Mouse (Mus musculus): ENCODE data around the gene Cdkal1.

DNA sequence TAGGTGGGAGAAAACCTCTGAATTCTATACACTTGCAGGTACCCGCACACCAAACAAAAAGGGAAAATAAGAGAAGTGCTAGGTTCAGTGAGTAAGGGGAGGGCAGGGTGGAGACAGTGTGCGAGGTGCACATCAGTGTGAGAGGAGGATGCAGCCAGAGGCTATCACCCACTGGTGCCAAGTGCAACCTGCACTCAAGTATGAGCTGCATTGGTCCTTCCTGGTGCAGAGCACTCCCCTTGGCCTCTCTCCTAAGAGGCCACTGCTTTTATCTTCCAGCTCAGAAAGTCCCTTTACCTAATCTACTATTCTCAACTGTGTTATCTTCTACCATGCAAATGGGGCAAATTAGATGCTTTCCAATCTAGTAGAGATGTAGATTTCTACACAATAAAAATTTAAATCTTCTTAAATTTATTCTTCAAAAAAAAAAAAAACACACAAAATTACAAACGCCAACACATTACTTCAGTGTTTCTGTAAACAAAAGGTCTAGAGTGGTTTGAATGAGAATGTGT, 238.8 kb downstream of the Cdkal1 start:
- TF ChIP-seq POLR2A (IDR thresholded peaks at IDR 0.05; ENCODE audit: extremely low read depth, insufficient read depth, low read length) = no peak
- no peak for TF ChIP-seq CTCF (IDR thresholded peaks at IDR 0.05; ENCODE audit: extremely low read depth, insufficient read depth, low read length)
